Mouse (Mus musculus) kidney, postnatal 14 days (tissue): Measurements from ENCODE around the gene Carmil1.
A peak's percentile ranks its signal among the peaks of the same experiment; 100 is the strongest.

Experiments used
- DNase-seq: peaks from one replicate; pipeline ENCODE4 v3.0.0; 2022; ENCODE audit warnings: mixed read lengths

Carmil1 gene

GRCm38 (mm10) chr13:24005528-24005927, 275.1 kb downstream of the Carmil1 start:
- no peak for DNase-seq

- DNase-seq, result no peak
Measured at GRCm38 (mm10) chr13:24001797-24002196, 278.8 kb downstream of the Carmil1 start.

- DNase-seq, result no peak
Measured at GRCm38 (mm10) chr13:24001081-24001480, 279.5 kb downstream of the Carmil1 start.

- DNase-seq, result no peak
Measured at GRCm38 (mm10) chr13:23998826-23999225, 281.8 kb downstream of the Carmil1 start.

- DNase-seq, result no peak
Measured at GRCm38 (mm10) chr13:23994756-23995155, 285.8 kb downstream of the Carmil1 start.

- DNase-seq, result no peak
Measured at GRCm38 (mm10) chr13:23994024-23994423, 286.6 kb downstream of the Carmil1 start.

GRCm38 (mm10) chr13:23990928-23991327, 289.7 kb downstream of the Carmil1 start, which contains the start of gene Scgn:
Scgn (minus strand) TSS chr13:23991214.
- peak; percentile 82 for DNase-seq

- no peak for DNase-seq
Measured at GRCm38 (mm10) chr13:23990451-23990850, 290.1 kb downstream of the Carmil1 start.

- DNase-seq, result no peak
Measured at GRCm38 (mm10) chr13:23985130-23985529, 295.5 kb downstream of the Carmil1 start.

- DNase-seq, result no peak
Measured at GRCm38 (mm10) chr13:23972271-23972670, 308.3 kb downstream of the Carmil1 start.

- no peak for DNase-seq
Measured at GRCm38 (mm10) chr13:23971870-23972269, 308.7 kb downstream of the Carmil1 start.

- DNase-seq, result no peak
Measured at GRCm38 (mm10) chr13:23964909-23965308, 315.7 kb downstream of the Carmil1 start.
